Mouse (Mus musculus): ENCODE results near the gene Fam208a. TPM values are rescaled to one million over a fixed set of nuclear protein-coding genes. Genes with fewer than 3 reads are reported as not detected.

Gene Fam208a
- polyA plus RNA-seq, 1 experiment from 2014 or later: 9.1 TPM

DNA sequence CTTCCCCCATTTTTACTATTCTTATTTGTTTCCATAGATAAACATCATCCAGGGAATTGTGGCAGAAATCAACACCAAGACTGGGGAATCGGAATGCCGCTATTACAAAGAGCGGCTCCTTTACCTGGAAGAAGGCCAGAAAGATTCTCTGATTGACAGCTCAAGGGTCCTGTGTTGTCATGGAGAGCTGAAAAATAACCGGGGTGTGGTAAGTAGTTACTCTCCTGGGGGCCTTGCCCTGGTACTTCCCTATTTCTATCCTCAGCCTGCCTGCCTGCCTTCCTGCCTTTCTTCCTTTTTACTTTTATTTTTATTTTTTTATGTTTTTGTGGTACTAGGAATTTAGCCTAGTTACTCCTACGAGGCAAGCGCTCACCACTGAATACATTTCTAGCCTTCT lies 31.1 kb upstream of the Fam208a start:
- WGBS: 82% methylated on average over 6 of the region's 6 CpGs
- Histone ChIP-seq H3K4me3 (no peak overlapping the region), H3K9me3 (replicated peaks) (no peaks in the 10 kb centered on the region), H3K4me2 (no peak overlapping the region), H3K27ac (no peak overlapping the region), H3K36me3 (peaks cover 6% of the 10 kb centered on the region; the same call in 1 of the 2 replicates), H3K27me3 (no peaks in the 10 kb centered on the region), H3K4me1 (replicated peaks) (0 out of 2 replicates have a peak, but pooled peaks cover 4% of the 10 kb centered on the region), H3K9ac (no peak overlapping the region)
- ATAC-seq (replicated peaks; ENCODE audit: insufficient number of reproducible peaks, insufficient read depth, low FRiP score, low read depth): no peak

DNA sequence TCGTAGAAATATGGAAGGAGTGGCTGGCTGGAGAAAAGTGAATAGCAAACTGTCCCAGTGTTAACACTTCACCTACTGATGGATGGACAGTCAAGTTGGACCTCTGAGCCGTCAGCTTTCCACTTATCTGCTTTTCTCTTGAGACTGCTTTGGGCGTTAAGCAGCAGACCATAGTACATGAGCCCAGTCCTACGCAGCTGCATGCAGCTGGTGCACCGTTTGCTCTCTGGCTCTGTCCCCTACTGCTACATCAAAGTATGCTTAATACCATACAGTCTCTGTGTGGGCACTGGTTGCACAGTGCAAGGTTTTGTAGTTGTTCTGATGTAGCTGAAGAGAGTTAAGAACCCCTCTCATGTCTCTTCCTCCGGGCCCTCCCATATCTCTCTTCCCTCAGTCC lies 28.1 kb upstream of the Fam208a start:
- WGBS: 66% methylated on average over 6 of the region's 6 CpGs
- H3K9me3 ChIP-seq (replicated peaks): no peaks in the 10 kb centered on the region
- H3K4me2 ChIP-seq: no peak overlapping the region
- ATAC-seq (replicated peaks; ENCODE audit: insufficient number of reproducible peaks, insufficient read depth, low FRiP score, low read depth): no peak
- no peak overlapping the region for H3K4me3 ChIP-seq
- H3K9ac ChIP-seq: no peak overlapping the region
- 0 out of 2 replicates have a peak, but pooled peaks cover 4% of the 10 kb centered on the region for H3K4me1 ChIP-seq (replicated peaks)
- H3K27me3 ChIP-seq: no peaks in the 10 kb centered on the region
- H3K27ac ChIP-seq: no peak overlapping the region
- H3K36me3 ChIP-seq: peaks cover 19% of the 10 kb centered on the region

DNA sequence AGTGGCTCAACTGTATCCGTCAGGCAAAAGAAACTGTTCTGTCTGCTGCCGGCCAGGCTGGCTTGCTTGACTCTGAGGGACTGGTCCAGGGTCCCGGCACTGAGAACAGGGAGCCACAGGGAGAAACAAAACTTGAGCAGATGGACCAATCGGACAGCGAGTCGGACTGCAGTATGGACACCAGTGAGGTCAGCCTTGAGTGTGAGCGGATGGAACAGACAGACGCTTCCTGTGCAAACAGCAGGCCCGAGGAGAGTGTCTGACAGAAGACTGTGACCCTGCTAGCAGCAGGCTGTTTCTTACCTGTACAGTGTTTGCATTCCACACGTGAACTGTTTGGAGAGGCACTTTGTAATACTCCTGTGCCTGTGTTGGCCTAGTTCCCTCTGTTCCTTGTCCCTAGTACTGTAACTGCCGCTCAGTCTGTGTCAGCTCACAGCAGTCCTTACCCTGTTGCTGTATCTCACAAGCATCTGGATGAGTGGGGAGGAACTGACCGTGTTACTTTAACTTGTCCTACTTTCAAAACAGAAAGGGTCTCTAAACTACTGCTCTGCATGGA lies 26.8 kb upstream of the Fam208a start:
- ATAC-seq (replicated peaks; ENCODE audit: insufficient number of reproducible peaks, insufficient read depth, low FRiP score, low read depth): no peak
- 74% methylated on average over 12 of the region's 12 CpGs for WGBS
- peaks cover 19% of the 10 kb centered on the region for H3K36me3 ChIP-seq

GRCm38 (mm10) chr14:27402332-27403250 lies 26.0 kb upstream of the Fam208a start:
- 64% methylated on average over 10 of the region's 10 CpGs for WGBS
- Histone ChIP-seq H3K4me3 (no peak overlapping the region), H3K4me2 (no peak overlapping the region), H3K9ac (no peak overlapping the region), H3K9me3 (replicated peaks) (no peaks in the 10 kb centered on the region), H3K27ac (peak overlapping the region; percentile 53; the same call in 1 of the 2 replicates), H3K27me3 (no peaks in the 10 kb centered on the region), H3K4me1 (replicated peaks) (0 out of 2 replicates have a peak, but pooled peaks cover 4% of the 10 kb centered on the region), H3K36me3 (peaks cover 19% of the 10 kb centered on the region)
- ATAC-seq (replicated peaks; ENCODE audit: insufficient number of reproducible peaks, insufficient read depth, low FRiP score, low read depth): no peak

More for the DNA sequence above, 26.8 kb upstream of the Fam208a start:
- H3K4me2 ChIP-seq: no peak overlapping the region
- H3K27ac ChIP-seq: 0 out of 2 replicates have a peak overlapping the region, but pooled peaks have one; percentile 53
- no peak overlapping the region for H3K9ac ChIP-seq
- H3K4me1 ChIP-seq (replicated peaks): 0 out of 2 replicates have a peak, but pooled peaks cover 4% of the 10 kb centered on the region
- H3K4me3 ChIP-seq: no peak overlapping the region
- no peaks in the 10 kb centered on the region for H3K27me3 ChIP-seq
- no peaks in the 10 kb centered on the region for H3K9me3 ChIP-seq (replicated peaks)

DNA sequence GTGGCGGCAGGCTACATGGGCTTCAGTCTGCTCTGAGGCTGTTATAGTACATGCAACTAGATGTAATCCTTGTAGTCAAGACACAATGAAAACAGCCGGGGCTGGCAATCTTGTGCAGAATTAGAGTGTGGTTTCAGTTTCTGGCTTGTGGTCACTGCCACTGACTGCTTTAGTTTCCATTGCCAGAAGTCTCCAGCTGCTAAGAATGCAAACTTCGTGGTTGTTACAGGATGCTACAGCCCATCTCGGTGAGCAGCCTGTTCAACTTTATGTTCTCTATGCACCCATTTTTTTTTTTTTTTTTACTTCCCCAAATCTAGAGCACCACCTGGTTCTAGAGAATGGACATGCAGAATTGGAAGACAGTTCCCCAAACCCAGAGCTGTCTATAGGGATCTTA lies 23.2 kb upstream of the Fam208a start:
- Histone ChIP-seq H3K27me3 (no peaks in the 10 kb centered on the region), H3K36me3 (peaks cover 19% of the 10 kb centered on the region), H3K9ac (no peak overlapping the region), H3K4me1 (replicated peaks) (0 out of 2 replicates have a peak, but pooled peaks cover 4% of the 10 kb centered on the region), H3K9me3 (replicated peaks) (no peaks in the 10 kb centered on the region), H3K4me3 (no peak overlapping the region), H3K27ac (no peak overlapping the region), H3K4me2 (no peak overlapping the region)
- WGBS: 79% methylated on average over 4 of the region's 4 CpGs
- ATAC-seq (replicated peaks; ENCODE audit: insufficient number of reproducible peaks, insufficient read depth, low FRiP score, low read depth): no peak

- no peak overlapping the region for H3K9ac ChIP-seq
- H3K4me1 ChIP-seq (replicated peaks): 0 out of 2 replicates have a peak, but pooled peaks cover 4% of the 10 kb centered on the region
- no peak for ATAC-seq (replicated peaks; ENCODE audit: insufficient number of reproducible peaks, insufficient read depth, low FRiP score, low read depth)
- no peaks in the 10 kb centered on the region for H3K27me3 ChIP-seq
- no peaks in the 10 kb centered on the region for H3K9me3 ChIP-seq (replicated peaks)
- WGBS: 92% methylated on average over 2 of the region's 2 CpGs
- no peak overlapping the region for H3K4me2 ChIP-seq
- peaks cover 19% of the 10 kb centered on the region for H3K36me3 ChIP-seq
- no peak overlapping the region for H3K4me3 ChIP-seq
- no peak overlapping the region for H3K27ac ChIP-seq
Measured at GRCm38 (mm10) chr14:27405947-27406346, 22.7 kb upstream of the Fam208a start.

GRCm38 (mm10) chr14:27408240-27408639 lies 20.4 kb upstream of the Fam208a start:
- H3K9me3 ChIP-seq (replicated peaks): no peaks in the 10 kb centered on the region
- H3K4me3 ChIP-seq: no peak overlapping the region
- H3K36me3 ChIP-seq: peaks cover 12% of the 10 kb centered on the region; the same call in 1 of the 2 replicates
- 83% methylated on average over 3 of the region's 3 CpGs for whole genome bisulfite sequencing
- H3K27me3 ChIP-seq: no peaks in the 10 kb centered on the region
- no peak overlapping the region for H3K4me2 ChIP-seq
- no peak overlapping the region for H3K9ac ChIP-seq
- ATAC-seq (replicated peaks; ENCODE audit: insufficient number of reproducible peaks, insufficient read depth, low FRiP score, low read depth): no peak
- no peaks in the 10 kb centered on the region for H3K4me1 ChIP-seq (replicated peaks)
- H3K27ac ChIP-seq: no peak overlapping the region

- H3K27me3 ChIP-seq: no peaks in the 10 kb centered on the region
- no peak overlapping the region for H3K9ac ChIP-seq
- no peak overlapping the region for H3K4me3 ChIP-seq
- H3K9me3 ChIP-seq (replicated peaks): no peaks in the 10 kb centered on the region
- H3K27ac ChIP-seq: no peak overlapping the region
- WGBS: 51% methylated on average over 3 of the region's 3 CpGs
- no peaks in the 10 kb centered on the region for H3K36me3 ChIP-seq
- no peak for ATAC-seq (replicated peaks; ENCODE audit: insufficient number of reproducible peaks, insufficient read depth, low FRiP score, low read depth)
- no peaks in the 10 kb centered on the region for H3K4me1 ChIP-seq (replicated peaks)
- no peak overlapping the region for H3K4me2 ChIP-seq
Measured at GRCm38 (mm10) chr14:27409662-27410061, 19.0 kb upstream of the Fam208a start.

GRCm38 (mm10) chr14:27411492-27411891 lies 17.1 kb upstream of the Fam208a start:
- 80% methylated on average over 7 of the region's 7 CpGs for WGBS
- H3K9ac ChIP-seq: no peak overlapping the region
- H3K4me1 ChIP-seq (replicated peaks): no peaks in the 10 kb centered on the region
- H3K27me3 ChIP-seq: no peaks in the 10 kb centered on the region
- no peak overlapping the region for H3K27ac ChIP-seq
- no peak for ATAC-seq (replicated peaks; ENCODE audit: insufficient number of reproducible peaks, insufficient read depth, low FRiP score, low read depth)
- no peak overlapping the region for H3K4me2 ChIP-seq
- no peaks in the 10 kb centered on the region for H3K9me3 ChIP-seq (replicated peaks)
- H3K4me3 ChIP-seq: no peak overlapping the region
- H3K36me3 ChIP-seq: no peaks in the 10 kb centered on the region

GRCm38 (mm10) chr14:27412699-27413098 lies 15.9 kb upstream of the Fam208a start:
- Histone ChIP-seq H3K4me1 (replicated peaks) (no peaks in the 10 kb centered on the region), H3K27me3 (no peaks in the 10 kb centered on the region), H3K9ac (no peak overlapping the region), H3K36me3 (no peaks in the 10 kb centered on the region), H3K9me3 (replicated peaks) (no peaks in the 10 kb centered on the region), H3K4me2 (no peak overlapping the region), H3K4me3 (no peak overlapping the region), H3K27ac (no peak overlapping the region)
- ATAC-seq (replicated peaks; ENCODE audit: insufficient number of reproducible peaks, insufficient read depth, low FRiP score, low read depth): no peak
- 74% methylated on average over 8 of the region's 8 CpGs for WGBS

DNA sequence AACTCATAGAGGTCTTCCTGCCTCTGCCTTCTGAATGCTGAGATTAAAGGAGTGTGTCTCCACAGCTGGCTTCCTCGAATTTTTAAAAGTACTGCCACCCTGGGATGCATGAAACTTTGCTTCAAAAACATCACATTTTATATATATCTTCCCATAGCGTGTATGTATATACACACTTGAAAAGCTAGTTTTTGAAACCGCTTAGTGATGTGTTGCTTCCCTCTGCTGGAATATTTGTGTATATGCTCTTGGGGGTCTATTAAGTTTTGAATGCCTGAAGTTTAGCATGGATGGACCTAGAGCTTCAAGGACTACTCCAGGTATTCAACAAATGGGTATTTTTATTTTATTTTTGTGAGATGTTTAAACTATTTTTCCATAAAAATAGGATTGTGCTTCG lies 14.7 kb upstream of the Fam208a start:
- Histone ChIP-seq H3K9me3 (replicated peaks) (no peaks in the 10 kb centered on the region), H3K4me2 (no peak overlapping the region), H3K27me3 (no peaks in the 10 kb centered on the region), H3K4me1 (replicated peaks) (no peaks in the 10 kb centered on the region), H3K4me3 (no peak overlapping the region), H3K36me3 (no peaks in the 10 kb centered on the region), H3K27ac (no peak overlapping the region), H3K9ac (no peak overlapping the region)
- ATAC-seq (replicated peaks; ENCODE audit: insufficient number of reproducible peaks, insufficient read depth, low FRiP score, low read depth): no peak
- whole genome bisulfite sequencing: 29% methylated on average over 4 of the region's 4 CpGs
